Mouse (Mus musculus) adrenal gland, adult 2 months (tissue): ENCODE results near the gene En1. TPM values are rescaled to one million over a fixed set of nuclear protein-coding genes. Genes with fewer than 3 reads are reported as not detected.

Source experiments
- DNase-seq: peaks from one replicate; pipeline ENCODE4 v3.0.0; 2021
- polyA plus RNA-seq: library from polyadenylated mRNA; depleted of rRNA; stranded (reverse); fragments of >200 nt; gene quantifications from 2 replicates; pipeline ENCODE4 v1.2.3, GENCODE M21; 2012; rRNA removed
- total RNA-seq, 2 experiments: library from RNA; stranded (reverse); gene quantifications; 2 replicates each; pipeline ENCODE4 v1.2.3; 2021

Gene En1
- total and polyA plus RNA-seq, 3 experiments = 0.03 TPM; not detected in 2

- DNase-seq = no peak
Measured at GRCm38 (mm10) chr1:120627622-120628001, 25.4 kb downstream of the En1 start.

DNA sequence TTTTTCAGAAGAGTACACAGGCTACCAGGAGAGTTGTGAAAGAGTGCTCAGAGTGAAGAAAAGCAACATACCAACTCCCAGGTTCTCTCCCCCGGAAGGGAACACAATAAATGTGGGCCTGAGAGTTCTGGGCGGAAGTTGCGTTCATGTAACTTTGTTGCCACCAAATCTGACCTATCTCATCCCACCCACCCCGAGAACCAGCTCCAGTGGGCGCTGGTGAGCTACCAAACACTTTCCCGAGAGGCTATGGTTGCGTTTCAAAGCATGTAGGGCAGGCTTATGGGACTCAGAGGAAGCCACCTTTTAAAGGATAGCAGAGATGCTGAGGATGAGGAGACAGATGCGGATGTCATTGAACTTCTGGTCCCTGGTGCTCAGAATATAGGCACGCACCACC, 26.6 kb downstream of the En1 start:
- no peak for DNase-seq

GRCm38 (mm10) chr1:120643380-120643779, 41.2 kb downstream of the En1 start:
- no peak for DNase-seq

DNA sequence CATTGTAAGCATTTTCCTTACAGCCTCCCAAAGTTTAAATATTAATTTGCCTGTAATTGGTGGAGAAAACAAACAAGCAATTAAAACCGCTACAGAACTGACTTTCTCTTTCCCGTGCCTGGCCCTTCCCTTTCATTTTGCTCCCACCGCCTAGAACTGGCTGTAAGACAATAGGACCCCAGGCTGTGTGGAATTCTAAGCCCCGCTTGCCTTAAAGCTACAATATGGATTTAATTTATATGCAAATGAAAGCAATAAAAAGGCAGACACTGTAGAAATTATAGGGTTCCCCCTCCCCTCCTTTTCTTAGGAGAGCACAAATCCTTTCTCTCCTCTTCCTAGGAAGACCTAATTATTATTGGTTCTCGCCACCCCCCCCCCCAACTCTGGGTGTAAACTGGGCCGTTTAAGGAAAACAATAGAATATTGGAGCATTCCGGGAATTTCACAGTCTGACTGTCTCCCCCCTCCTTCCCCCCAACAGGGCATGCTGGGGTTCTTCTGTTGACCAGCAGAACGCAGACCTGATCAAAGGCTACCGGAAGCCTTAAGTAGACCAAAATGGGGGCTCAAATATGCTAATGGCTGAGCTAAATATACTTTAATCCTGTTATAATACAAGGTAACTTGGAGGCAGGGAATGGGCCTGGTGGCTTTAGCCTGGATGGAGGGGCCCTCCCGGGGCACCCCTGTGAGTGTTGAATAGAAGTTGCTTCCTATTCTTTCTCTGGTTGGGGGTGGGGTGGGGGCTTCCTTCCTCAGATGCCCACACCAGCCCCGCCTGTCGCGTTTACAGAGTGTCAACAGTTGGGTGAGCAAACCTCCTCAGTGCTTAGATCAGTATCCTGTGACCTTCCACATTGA, 41.9 kb downstream of the En1 start:
- no peak for DNase-seq

GRCm38 (mm10) chr1:120644755-120645154, 42.5 kb downstream of the En1 start:
- DNase-seq = no peak

DNA sequence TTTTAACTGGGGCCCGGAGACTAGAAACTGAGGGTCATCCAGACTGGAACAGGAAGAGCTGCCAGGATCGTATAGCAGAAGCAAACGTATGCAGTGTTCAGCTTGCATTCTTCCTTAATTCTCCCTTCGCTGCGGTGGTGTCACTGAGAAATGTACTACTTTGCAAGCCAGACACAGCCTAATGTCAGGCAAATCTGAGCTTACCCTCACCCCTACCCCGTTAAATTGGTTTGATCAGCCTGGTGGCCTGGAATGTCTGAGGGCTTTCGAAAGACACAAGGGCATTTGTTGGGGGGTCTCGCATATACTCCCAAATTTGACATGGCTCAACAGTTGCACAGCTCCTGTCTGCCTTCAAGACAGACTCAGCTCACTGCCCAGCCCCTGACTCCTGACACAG, 47.9 kb downstream of the En1 start:
- no peak for DNase-seq

- no peak for DNase-seq
Measured at GRCm38 (mm10) chr1:120651997-120652396, 49.8 kb downstream of the En1 start.

- peak; percentile 16 for DNase-seq
Measured at GRCm38 (mm10) chr1:120654950-120655396, 52.8 kb downstream of the En1 start.

Other genes starting within 250 kb of the En1 start
- gene Marco, start 97.4 kb upstream of the En1 start, total RNA-seq = not detected
- not detected in 2 replicates for gene Marco, start 97.4 kb upstream of the En1 start, polyA plus RNA-seq